Mouse (Mus musculus) midbrain, postnatal 0 days (tissue): ENCODE data around the gene Stim1. TPM values are rescaled to one million over a fixed set of nuclear protein-coding genes. Genes with fewer than 3 reads are reported as not detected.
"Not testable (repeated sequence)": the region's sequence is repeated elsewhere in the genome, so short reads cannot be mapped to it uniquely, and the experiment has no call there.

Experiments used
- ATAC-seq: fragments of 200-750 bp; cut with Nextera tagmentation; 2 replicates; pipeline ENCODE4 v1.8.0; 2017; ENCODE audit warnings: moderate number of reproducible peaks, mild to moderate bottlenecking, moderate TSS enrichment, moderate library complexity; ENCODE audit not compliant: low FRiP score
- DNase-seq: peaks from one replicate; pipeline ENCODE4 v3.0.0-alpha.2; 2015; ENCODE audit warnings: low spot score
- H3K27ac ChIP-seq: fragments of 300-500 bp; sonication (generic); 2 replicates; pipeline ENCODE4 v1.5.1; 2014; ENCODE audit warnings: low read depth, mild to moderate bottlenecking, low read length, mixed read lengths
- H3K27me3 ChIP-seq: fragments of 300-500 bp; sonication (generic); 2 replicates; pipeline ENCODE4 v1.6.1; 2014; ENCODE audit warnings: low read length, control low read depth, mixed read lengths; ENCODE audit not compliant: insufficient read depth
- H3K36me3 ChIP-seq: fragments of 300-500 bp; sonication (generic); 2 replicates; pipeline ENCODE4 v1.6.1; 2014; ENCODE audit warnings: low read length, control low read depth, mixed read lengths; ENCODE audit not compliant: insufficient read depth
- H3K4me1 ChIP-seq: fragments of 300-500 bp; sonication (generic); 2 replicates; pipeline ENCODE4 v1.6.1; 2014; ENCODE audit warnings: mild to moderate bottlenecking, control low read depth, antibody characterized with exemption, low read length, mixed read lengths; ENCODE audit not compliant: insufficient read depth
- H3K4me2 ChIP-seq: fragments of 300-500 bp; sonication (generic); 2 replicates; pipeline ENCODE4 v1.6.1; 2014; ENCODE audit warnings: low read depth, mild to moderate bottlenecking, low read length, mixed read lengths; ENCODE audit not compliant: poor library complexity, severe bottlenecking
- H3K4me3 ChIP-seq: fragments of 300-500 bp; sonication (generic); 2 replicates; pipeline ENCODE4 v1.5.1; 2014; ENCODE audit warnings: low read depth, mild to moderate bottlenecking, low read length, moderate library complexity
- H3K9ac ChIP-seq: fragments of 300-500 bp; sonication (generic); replicated peaks from 2 replicates; pipeline ENCODE4 v1.6.1; 2014; ENCODE audit warnings: mild to moderate bottlenecking, low read length, moderate library complexity, mixed read lengths; ENCODE audit not compliant: poor library complexity, severe bottlenecking
- H3K9me3 ChIP-seq: fragments of 300-500 bp; sonication (generic); 2 replicates; pipeline ENCODE4 v1.6.1; 2016; ENCODE audit warnings: low read length, control low read depth
- CTCF ChIP-seq: IDR thresholded peaks from 2 replicates; pipeline ENCODE4 v1.5.1; 2016; ENCODE audit warnings: antibody characterized with exemption, mild to moderate bottlenecking
- WGBS: fragments of 180-500 bp; shearing (Covaris S2); extraction: QIAGEN DNeasy Blood & Tissue Kit; methylation state at CpG from one replicate; pipeline ENCODE4 v1.1.7; 2014; 5-methylcytosine and 5-hydroxymethylcytosine counted together
- polyA plus RNA-seq: library from polyadenylated mRNA; unstranded; fragments of >200 nt; fragmentation: Nextera tagmentation; extraction: Ambion mirVana; gene quantifications from 2 replicates; pipeline ENCODE4 v1.2.1, GENCODE M21; 2015
- total RNA-seq: library from RNA; depleted of rRNA; stranded (reverse); fragments of >200 nt; gene quantifications from 2 replicates; pipeline ENCODE4 v1.2.3, GENCODE M21; 2014; rRNA removed

Stim1 gene
- total and polyA plus RNA-seq, 2 experiments from 2014 or later, result 17.1 to 30.7 TPM

DNA sequence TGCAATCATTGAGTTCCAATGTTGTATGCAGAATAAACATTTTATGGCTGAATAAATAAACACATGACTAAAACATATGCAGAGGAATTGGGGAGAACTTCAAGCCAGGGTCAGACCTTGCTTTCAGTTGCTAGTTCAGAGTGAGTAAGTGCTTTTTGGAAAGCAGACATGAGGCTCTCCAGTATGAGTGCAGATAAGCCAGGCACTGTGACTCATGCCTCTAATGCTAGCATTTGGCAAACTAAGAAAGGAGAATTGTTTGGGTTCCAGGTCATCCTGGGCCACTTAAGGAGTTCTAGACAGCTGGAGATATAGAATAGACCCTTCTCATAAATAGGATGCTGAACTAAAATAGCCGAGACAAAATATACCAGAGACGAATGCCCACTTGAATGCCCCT lies 216.1 kb downstream of the Stim1 start:
- ATAC-seq (no peak), DNase-seq (no peak)
- H3K27me3 ChIP-seq, result no peaks in the 10 kb centered on the region
- H3K4me3 ChIP-seq, result no peak overlapping the region
- H3K4me2 ChIP-seq, result no peak overlapping the region
- no peaks in the 10 kb centered on the region for H3K4me1 ChIP-seq
- H3K9me3 ChIP-seq, result no peaks in the 10 kb centered on the region
- no peak overlapping the region for H3K9ac ChIP-seq
- H3K36me3 ChIP-seq, result no peaks in the 10 kb centered on the region
- no peak overlapping the region for H3K27ac ChIP-seq
- 93% methylated on average over 2 of the region's 2 CpGs for WGBS
- TF ChIP-seq CTCF, result no peak

DNA sequence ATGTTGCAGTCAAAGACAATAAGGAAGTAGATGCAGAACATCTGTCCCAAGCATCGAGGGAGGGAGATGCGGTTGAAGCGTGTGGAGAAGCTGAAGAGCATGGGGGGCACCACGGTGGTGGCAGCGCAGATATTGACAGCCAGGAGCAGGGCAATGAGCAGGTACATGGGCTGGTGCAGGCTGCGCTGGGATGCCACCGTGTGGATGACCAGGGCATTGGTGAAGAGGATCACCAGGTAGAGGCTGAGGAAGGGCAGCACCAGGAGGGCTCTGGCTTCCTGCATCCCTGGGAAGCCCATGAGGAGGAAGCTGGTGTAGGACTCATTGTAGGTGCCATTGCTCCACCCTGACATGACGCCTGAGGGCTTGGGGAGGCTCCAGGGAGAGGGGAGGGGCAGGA lies 217.2 kb downstream of the Stim1 start:
- H3K27ac ChIP-seq, ATAC-seq, H3K9me3 ChIP-seq, H3K4me2 ChIP-seq, H3K36me3 ChIP-seq, H3K4me1 ChIP-seq, DNase-seq, H3K9ac ChIP-seq, H3K27me3 ChIP-seq, H3K4me3 ChIP-seq: not testable (repeated sequence)
- 85% methylated on average over 7 of the region's 8 CpGs for WGBS

DNA sequence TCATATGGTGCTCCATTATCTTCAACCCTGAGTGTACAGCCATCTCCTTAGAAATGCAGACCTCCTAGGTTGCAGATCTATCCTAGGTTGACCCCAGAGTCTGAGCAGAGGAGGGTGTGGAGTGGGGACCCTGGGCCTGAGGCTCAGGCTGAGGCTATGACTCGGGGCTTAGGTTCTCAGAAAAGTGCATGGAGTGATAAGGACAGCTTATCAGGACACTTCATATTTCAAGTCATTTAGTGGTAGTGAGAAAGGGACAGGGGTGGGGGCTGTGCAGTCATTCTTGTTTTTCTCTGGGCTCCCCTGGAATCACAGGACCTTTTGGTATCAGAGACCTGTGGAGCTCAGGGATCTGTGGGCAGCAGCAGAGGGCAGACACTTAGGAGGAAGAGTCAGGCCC lies 218.5 kb downstream of the Stim1 start:
- H3K4me3 ChIP-seq, result no peak overlapping the region
- no peak for DNase-seq
- no peaks in the 10 kb centered on the region for H3K9me3 ChIP-seq
- TF ChIP-seq CTCF, result no peak
- H3K36me3 ChIP-seq, result no peaks in the 10 kb centered on the region
- no peaks in the 10 kb centered on the region for H3K4me1 ChIP-seq
- no peak for ATAC-seq
- 92% methylated on average over 1 of the region's 1 CpGs for WGBS
- H3K27me3 ChIP-seq, result no peaks in the 10 kb centered on the region
- no peak overlapping the region for H3K4me2 ChIP-seq
- H3K9ac ChIP-seq, result no peak overlapping the region
- H3K27ac ChIP-seq, result no peak overlapping the region

Other genes with a start within 250 kb of the Stim1 start
- 7.7 and 12.9 TPM in 2 replicates for gene Il18bp, start 249.1 kb upstream of the Stim1 start, total RNA-seq
- 3.1 and 4.2 TPM in 2 replicates for gene Il18bp, start 249.1 kb upstream of the Stim1 start, polyA plus RNA-seq
- gene Rnf121, start 202.3 kb upstream of the Stim1 start, total RNA-seq, result 31.3 and 40.7 TPM in 2 replicates
- 22.0 and 23.4 TPM in 2 replicates for gene Rnf121, start 202.3 kb upstream of the Stim1 start, polyA plus RNA-seq
- gene Xndc1, start 202.3 kb upstream of the Stim1 start, total RNA-seq, result 17.3 and 18.0 TPM in 2 replicates
- 14.6 and 15.5 TPM in 2 replicates for gene Xndc1, start 202.3 kb upstream of the Stim1 start, polyA plus RNA-seq
- gene Xntrpc, start 202.1 kb upstream of the Stim1 start, total RNA-seq, result 2.1 and 2.2 TPM in 2 replicates
- gene Xntrpc, start 202.1 kb upstream of the Stim1 start, polyA plus RNA-seq, result 0.22 and 0.60 TPM in 2 replicates
- 0.24 TPM in 1 of 2 replicates, not detected in the other for gene Trpc2, start 184.7 kb upstream of the Stim1 start, total RNA-seq
- 0.43 TPM in 1 of 2 replicates, not detected in the other for gene Trpc2, start 184.7 kb upstream of the Stim1 start, polyA plus RNA-seq
- gene Art1, start 166.1 kb upstream of the Stim1 start, total RNA-seq, result 0.33 TPM in 1 of 2 replicates, not detected in the other
- 0.18 and 0.22 TPM in 2 replicates for gene Art1, start 166.1 kb upstream of the Stim1 start, polyA plus RNA-seq
- 0.49 TPM in 1 of 2 replicates, not detected in the other for gene Art5, start 158.3 kb upstream of the Stim1 start, total RNA-seq
- gene Art5, start 158.3 kb upstream of the Stim1 start, polyA plus RNA-seq, result 0.18 and 0.23 TPM in 2 replicates
- gene Chrna10, start 151.0 kb upstream of the Stim1 start, total RNA-seq, result 0.05 TPM in 1 of 2 replicates, not detected in the other
- not detected in 2 replicates for gene Chrna10, start 151.0 kb upstream of the Stim1 start, polyA plus RNA-seq
- gene Nup98, start 57.6 kb upstream of the Stim1 start, total RNA-seq, result 36.3 and 39.5 TPM in 2 replicates
- gene Nup98, start 57.6 kb upstream of the Stim1 start, polyA plus RNA-seq, result 10.0 and 10.2 TPM in 2 replicates
- gene Pgap2, start 57.6 kb upstream of the Stim1 start, total RNA-seq, result 56.6 TPM in 2 replicates
- 51.7 and 54.9 TPM in 2 replicates for gene Pgap2, start 57.6 kb upstream of the Stim1 start, polyA plus RNA-seq
- 11.0 and 11.3 TPM in 2 replicates for gene Rhog, start 11.8 kb upstream of the Stim1 start, total RNA-seq
- 15.8 and 17.2 TPM in 2 replicates for gene Rhog, start 11.8 kb upstream of the Stim1 start, polyA plus RNA-seq
- 31.2 and 35.6 TPM in 2 replicates for gene Rrm1, start 173.9 kb downstream of the Stim1 start, total RNA-seq
- 25.0 and 26.1 TPM in 2 replicates for gene Rrm1, start 173.9 kb downstream of the Stim1 start, polyA plus RNA-seq
- not detected in 2 replicates for gene Olfr543, start 213.9 kb downstream of the Stim1 start, total RNA-seq
- 0.29 and 0.38 TPM in 2 replicates for gene Olfr543, start 213.9 kb downstream of the Stim1 start, polyA plus RNA-seq
- gene Olfr544, start 220.5 kb downstream of the Stim1 start, total RNA-seq, result not detected in 2 replicates
- gene Olfr544, start 220.5 kb downstream of the Stim1 start, polyA plus RNA-seq, result 0.12 TPM in 1 of 2 replicates, not detected in the other
- not detected in 2 replicates for gene Olfr545, start 231.8 kb downstream of the Stim1 start, total RNA-seq
- 0.07 and 0.17 TPM in 2 replicates for gene Olfr545, start 231.8 kb downstream of the Stim1 start, polyA plus RNA-seq